Mouse (Mus musculus) cerebellum, postnatal 14 days (tissue): Measurements from ENCODE around the gene Slc25a33.

Experiments used
- DNase-seq, 2 experiments: peaks; one replicate each; pipeline ENCODE4 v3.0.0; 2021; ENCODE audit warnings: mixed read lengths in 2 of 2

Gene Slc25a33

GRCm38 (mm10) chr4:149794010-149794338, 19.9 kb upstream of the Slc25a33 start:
- no peak for DNase-seq

- DNase-seq: peak in 1 of 2 experiments; percentile 52
Measured at GRCm38 (mm10) chr4:149793156-149794009, 19.3 kb upstream of the Slc25a33 start.

GRCm38 (mm10) chr4:149792159-149792800, 18.2 kb upstream of the Slc25a33 start:
- no peak for DNase-seq

GRCm38 (mm10) chr4:149791470-149791869, 17.4 kb upstream of the Slc25a33 start:
- no peak for DNase-seq

GRCm38 (mm10) chr4:149790969-149791368, 16.9 kb upstream of the Slc25a33 start:
- no peak for DNase-seq

GRCm38 (mm10) chr4:149790546-149790945, 16.5 kb upstream of the Slc25a33 start:
- no peak for DNase-seq

GRCm38 (mm10) chr4:149789421-149790194, 15.5 kb upstream of the Slc25a33 start:
- DNase-seq: no peak

GRCm38 (mm10) chr4:149784901-149785300, 10.8 kb upstream of the Slc25a33 start:
- no peak for DNase-seq

- DNase-seq: no peak
Measured at GRCm38 (mm10) chr4:149784371-149784770, 10.3 kb upstream of the Slc25a33 start.

- DNase-seq: no peak
Measured at GRCm38 (mm10) chr4:149782975-149783374, 8.9 kb upstream of the Slc25a33 start.

GRCm38 (mm10) chr4:149780565-149781356, 6.7 kb upstream of the Slc25a33 start:
- no peak for DNase-seq

- DNase-seq: no peak
Measured at GRCm38 (mm10) chr4:149779966-149780365, 5.9 kb upstream of the Slc25a33 start.

- no peak for DNase-seq
Measured at GRCm38 (mm10) chr4:149777126-149777525, 3.0 kb upstream of the Slc25a33 start.

GRCm38 (mm10) chr4:149775760-149776362, 1.8 kb upstream of the Slc25a33 start:
- DNase-seq: no peak

- peak; percentile 68 to 71 for DNase-seq
Measured at GRCm38 (mm10) chr4:149775330-149775729, 1.3 kb upstream of the Slc25a33 start.

GRCm38 (mm10) chr4:149773408-149774093, 526 bp downstream of the Slc25a33 start:
- DNase-seq: peak; percentile 68 to 73

GRCm38 (mm10) chr4:149772394-149772793, 1.7 kb downstream of the Slc25a33 start:
- peak; percentile 60 to 67 for DNase-seq

- no peak for DNase-seq
Measured at GRCm38 (mm10) chr4:149765201-149765600, 8.9 kb downstream of the Slc25a33 start.

- DNase-seq: no peak
Measured at GRCm38 (mm10) chr4:149763335-149763734, 10.7 kb downstream of the Slc25a33 start.

- DNase-seq: no peak
Measured at GRCm38 (mm10) chr4:149759517-149759916, 14.6 kb downstream of the Slc25a33 start.

- no peak for DNase-seq
Measured at GRCm38 (mm10) chr4:149758423-149758822, 15.7 kb downstream of the Slc25a33 start.
